In the genomic region with DNA sequence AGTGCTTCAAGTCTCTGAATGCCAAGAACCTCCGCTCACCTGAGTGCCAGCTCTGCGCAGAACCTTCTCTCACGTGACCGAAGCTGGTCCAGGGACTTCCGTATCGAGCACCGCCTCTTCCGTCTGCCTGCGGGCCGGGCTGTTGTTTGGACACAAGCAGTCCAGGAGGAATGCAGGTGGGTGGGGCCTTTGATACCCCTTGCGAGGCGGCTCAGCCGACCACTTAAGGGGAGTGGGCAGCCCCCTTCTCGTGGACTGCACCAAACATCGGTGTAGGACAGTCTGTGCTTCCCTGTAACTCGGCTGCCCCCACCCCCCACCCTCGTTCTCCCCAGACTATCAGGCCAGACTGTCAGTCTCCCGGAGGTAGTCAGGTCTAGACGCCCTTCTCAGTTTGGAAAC, we compare ENCODE assay signal across 8 mouse cellular contexts. TPM values are rescaled to one million over a fixed set of nuclear protein-coding genes. Genes with fewer than 3 reads are reported as not detected.
DNase-seq lines count a peak whose midpoint lies in the region; ATAC-seq lines count a peak whose summit lies in the region.

A gene (minus strand): TSS at position 100 of the 402 bp plus-strand sequence.

- H3K4me2 ChIP-seq in hindbrain, embryonic 12.5 days (replicated peaks): peak within 1 kb of the TSS; percentile 78

- WGBS in hindbrain, embryonic 12.5 days: under 1% methylated on average over 19 of the region's 19 CpGs

- H3K9me3 ChIP-seq in hindbrain, embryonic 12.5 days (replicated peaks): no peaks in the 10 kb centered on the region

- H3K36me3 ChIP-seq in hindbrain, embryonic 12.5 days: peaks cover 43% of the 10 kb centered on the region

- peak; percentile 85 for DNase-seq in NIH3T3 (ENCODE audit: low read depth)
- peak; percentile 89 to 90 for DNase-seq in cerebellum, postnatal 10 days
- peak; percentile 76 to 77 for DNase-seq in frontal cortex, postnatal 10 days (ENCODE audit: low spot score in 2 of 2)
- DNase-seq in layer of hippocampus, postnatal 14 days (ENCODE audit: low spot score in 2 of 2): peak; percentile 80 to 86
- DNase-seq in lung, postnatal 14 days: peak; percentile 82
- DNase-seq in retina, embryonic 14.5 days (ENCODE audit: low spot score): peak; percentile 83
- peak; percentile 77 for DNase-seq in thymus, postnatal 4 days

- H3K4me1 ChIP-seq in hindbrain, embryonic 12.5 days: peaks cover 11% of the 10 kb centered on the region

- peak within 1 kb of the TSS; percentile 76 for H3K9ac ChIP-seq in hindbrain, embryonic 12.5 days

- ATAC-seq in hindbrain, embryonic 12.5 days (ENCODE audit: low FRiP score): peak; percentile 95

- H3K27me3 ChIP-seq in hindbrain, embryonic 12.5 days: no peaks in the 10 kb centered on the region

- H3K4me3 ChIP-seq in hindbrain, embryonic 12.5 days: peak within 1 kb of the TSS; percentile 69

- peak within 1 kb of the TSS; percentile 72 for H3K27ac ChIP-seq in hindbrain, embryonic 12.5 days

RNA-seq across cellular contexts. Expression of the gene that starts here (rescaled TPM):
- polyA plus RNA-seq in hindbrain, embryonic 12.5 days (2016; fragmentation: Nextera tagmentation; extraction: Ambion mirVana): 50.1 and 54.4 TPM in 2 replicates
- 10 to 100 TPM; 41.3 to 46.9 TPM for total RNA-seq in layer of hippocampus, postnatal 14 days (2021)

Comparison
In these comparisons a context has a peak if more than half of its experiments do, and no peak if none do; other contexts are left out.
1. Peak in every context shown above with its lines: DNase-seq, ATAC-seq, H3K4me3 ChIP-seq and H3K27ac ChIP-seq.